Comparison of ENCODE assay signal across 21 mouse cellular contexts in the genomic region with DNA sequence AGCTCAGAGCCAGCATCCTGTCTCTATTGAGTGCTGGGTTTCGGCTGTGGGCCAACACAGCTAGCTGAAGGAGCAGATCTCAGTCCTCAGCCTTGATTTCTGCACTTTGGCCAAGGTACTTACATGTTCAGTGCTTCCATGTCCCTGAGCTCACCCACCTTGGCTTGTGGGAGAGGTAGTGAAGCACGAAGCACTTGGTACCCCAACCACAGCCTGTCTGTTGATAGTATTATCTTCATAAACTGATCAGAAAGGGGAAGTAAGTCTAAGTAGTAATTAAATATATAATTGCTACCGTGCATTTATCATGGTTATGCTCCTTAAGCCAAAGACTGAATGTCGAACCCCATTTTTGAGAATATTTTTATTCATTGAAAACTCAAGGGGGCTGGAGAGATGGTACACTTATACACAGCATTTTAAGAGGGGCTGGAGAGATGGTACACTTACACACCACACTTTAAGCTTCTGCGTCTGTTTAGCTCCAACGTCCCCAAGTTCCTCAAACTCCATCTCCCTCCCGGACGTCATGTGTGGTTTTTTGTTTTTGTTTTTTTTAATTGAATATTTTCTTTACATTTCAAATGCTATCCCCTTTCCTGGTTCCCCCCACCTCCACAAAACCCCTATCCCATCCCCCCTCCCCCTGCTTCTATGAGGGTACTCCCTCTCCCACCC.
"Had no signal": no experiment of that assay in that cellular context is flagged by ENCODE, and none has a peak within 500 bp of the region (broad histone marks: within the 10 kb centered on the region; RNA-seq: fewer than 3 reads in every experiment).

No protein-coding gene starts in this region.

- H3K4me2 ChIP-seq: liver, embryonic 15.5 days; lung, embryonic 15.5 days; midbrain, embryonic 11.5 days; midbrain, embryonic 13.5 days; midbrain, embryonic 15.5 days; neural tube, embryonic 12.5 days; stomach, embryonic 15.5 days had no signal

- ATAC-seq: liver, postnatal 0 days; lung, postnatal 0 days; midbrain, embryonic 13.5 days; midbrain, embryonic 15.5 days had no signal

- H3K4me1 ChIP-seq: liver, embryonic 15.5 days; lung, embryonic 15.5 days; megakaryocyte, embryonic 14.5 days; midbrain, embryonic 13.5 days; midbrain, embryonic 15.5 days; neural tube, embryonic 12.5 days; stomach, embryonic 15.5 days had no signal

- H3K9me3 ChIP-seq: liver, embryonic 15.5 days; lung, embryonic 15.5 days; midbrain, embryonic 13.5 days; midbrain, embryonic 15.5 days; neural tube, embryonic 12.5 days; stomach, embryonic 15.5 days had no signal

- H3K27me3 ChIP-seq: liver, embryonic 15.5 days; lung, embryonic 15.5 days; megakaryocyte, embryonic 14.5 days; midbrain, embryonic 13.5 days; midbrain, embryonic 15.5 days; neural tube, embryonic 12.5 days; stomach, embryonic 15.5 days had no signal

- H3K36me3 ChIP-seq: liver, embryonic 15.5 days; lung, embryonic 15.5 days; midbrain, embryonic 13.5 days; midbrain, embryonic 15.5 days; neural tube, embryonic 12.5 days; stomach, embryonic 15.5 days had no signal

- H3K9ac ChIP-seq: liver, embryonic 15.5 days; liver, postnatal 0 days; lung, embryonic 15.5 days; midbrain, embryonic 13.5 days; midbrain, embryonic 15.5 days; neural tube, embryonic 12.5 days; stomach, embryonic 15.5 days had no signal

- DNase-seq: liver, postnatal 0 days; lung, adult 2 months; lung, postnatal 14 days; lung, postnatal 36 days; retina, postnatal 1 day; right cerebral cortex, adult 18-20 months; right cerebral cortex, postnatal 14 days; thymus, adult 2 months; thymus, postnatal 25 days; thymus, postnatal 4 days had no signal

- H3K27ac ChIP-seq: liver, embryonic 15.5 days; lung, embryonic 15.5 days; macrophage; midbrain, embryonic 13.5 days; midbrain, embryonic 15.5 days; neural tube, embryonic 12.5 days; stomach, embryonic 15.5 days; stomach, postnatal 0 days had no signal

- H3K4me3 ChIP-seq: liver, embryonic 15.5 days; lung, embryonic 15.5 days; megakaryocyte, embryonic 14.5 days; midbrain, embryonic 13.5 days; midbrain, embryonic 15.5 days; neural tube, embryonic 12.5 days; stomach, embryonic 15.5 days had no signal
